Mouse (Mus musculus) cerebellum, postnatal 14 days (tissue): ENCODE data around the gene Vmn1r202.
"Not testable (repeated sequence)": the region's sequence is repeated elsewhere in the genome, so short reads cannot be mapped to it uniquely, and the experiment has no call there.

ENCODE experiments used
- DNase-seq, 2 experiments: peaks; one replicate each; pipeline ENCODE4 v3.0.0; 2021; ENCODE audit warnings: mixed read lengths in 2 of 2

The Vmn1r202 gene

DNA sequence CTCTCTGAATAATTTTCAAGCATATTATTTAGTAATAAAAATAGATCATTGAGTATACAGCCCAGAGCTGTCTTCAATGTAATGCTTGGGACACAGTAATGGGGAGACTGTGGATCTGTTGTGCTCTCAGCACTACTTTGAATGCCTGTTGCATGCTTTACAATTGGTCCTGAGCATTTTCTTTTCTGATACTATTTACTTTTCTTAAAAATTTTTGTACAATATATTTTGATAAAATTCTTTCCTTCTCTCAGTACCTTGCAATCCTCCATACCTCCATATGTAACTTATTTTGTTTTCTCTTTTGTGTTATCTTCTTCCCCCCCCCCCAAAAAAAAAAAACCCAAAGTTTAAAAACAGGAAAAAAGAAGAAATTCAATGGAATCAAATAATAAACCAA, at the start of gene Vmn1r202:
Gene Vmn1r202 (minus strand): TSS at position 101 of the 400 bp plus-strand sequence.
- no peak for DNase-seq

DNA sequence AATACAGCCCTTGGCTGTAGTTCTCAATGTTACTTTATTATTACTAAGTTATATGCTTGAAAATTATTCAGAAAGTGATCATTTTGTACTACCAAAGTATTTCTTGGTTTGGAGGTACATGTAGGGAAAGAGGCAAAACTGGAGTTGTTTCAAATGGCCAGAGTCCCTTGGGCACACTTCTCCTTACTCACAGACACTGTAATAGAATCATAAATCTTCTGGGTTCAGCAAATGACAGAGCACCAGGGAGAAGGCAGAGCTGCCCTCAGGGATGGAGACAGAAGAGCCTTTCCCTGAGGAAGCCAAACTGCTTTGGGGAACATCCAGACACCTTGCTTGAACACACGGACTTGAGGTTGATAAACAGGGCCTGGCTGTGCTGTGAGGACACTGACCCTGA, 47.7 kb upstream of the Vmn1r202 start, which contains the start of gene Vmn1r204:
Gene Vmn1r204 (plus strand): TSS at position 301 of the 400 bp plus-strand sequence.
- not testable (repeated sequence) for DNase-seq

DNA sequence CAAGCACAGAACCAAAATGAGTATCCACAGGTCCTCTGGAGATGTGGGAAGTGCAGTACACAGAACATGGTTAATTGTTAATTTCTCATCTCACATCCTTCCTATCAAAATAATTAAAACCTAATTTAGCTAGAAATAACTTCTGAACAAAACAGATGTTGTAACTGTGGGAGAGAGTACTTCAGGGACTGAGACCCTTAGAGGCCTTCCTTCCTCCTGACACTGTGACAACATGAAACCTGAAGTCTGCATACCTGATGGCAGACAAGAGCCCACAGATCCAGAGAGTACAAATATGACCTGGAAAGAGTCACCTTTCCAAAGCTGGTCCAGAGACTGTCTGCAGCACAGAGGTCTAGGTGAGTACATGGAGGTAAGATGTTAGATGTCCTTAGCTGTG, 12.6 kb upstream of the Vmn1r202 start, which contains the start of gene Vmn1r203:
Gene Vmn1r203 (plus strand): TSS at position 301 of the 400 bp plus-strand sequence.
- DNase-seq: no peak

DNA sequence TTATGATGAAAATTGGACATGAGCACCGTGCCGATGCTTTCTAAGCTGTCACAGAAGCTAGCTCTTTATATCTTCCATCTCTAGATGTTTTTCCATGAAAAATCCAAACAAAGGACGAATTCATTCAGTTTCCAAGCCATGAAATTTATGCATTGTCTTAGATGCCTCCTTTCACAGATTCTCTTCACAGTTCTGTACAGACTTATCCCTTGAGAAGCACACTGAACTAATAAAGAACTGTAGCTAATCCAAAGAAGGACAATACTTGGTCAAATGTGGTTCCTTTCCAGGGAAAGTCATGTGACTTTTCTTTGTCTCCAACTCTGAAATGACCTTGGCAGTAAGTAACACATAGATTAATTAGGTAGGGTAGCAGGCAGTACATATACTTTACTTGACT, 2.8 kb downstream of the Vmn1r202 start:
- no peak for DNase-seq

DNA sequence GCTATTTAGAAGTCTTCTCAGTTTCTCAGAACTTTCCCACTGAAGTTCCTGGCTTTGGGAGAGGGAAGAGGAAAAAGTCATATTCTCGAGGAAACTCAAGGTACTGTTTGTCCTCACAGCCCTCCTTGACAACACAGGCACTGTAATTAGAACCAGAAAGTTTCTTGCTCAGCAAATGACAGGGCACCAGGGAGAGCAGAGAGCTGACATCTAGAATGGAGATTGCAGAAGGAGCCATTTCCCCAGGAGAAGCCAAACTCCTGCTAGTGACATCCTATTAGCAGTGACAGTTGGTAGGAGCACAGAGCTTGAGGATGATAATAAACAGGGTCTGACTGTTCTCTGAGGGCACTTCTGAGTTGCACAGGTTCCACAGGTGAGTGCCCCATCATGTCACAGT, 33.6 kb downstream of the Vmn1r202 start, which contains the start of gene Vmn1r201:
Gene Vmn1r201 (plus strand): TSS at position 301 of the 400 bp plus-strand sequence.
- DNase-seq: no peak

DNA sequence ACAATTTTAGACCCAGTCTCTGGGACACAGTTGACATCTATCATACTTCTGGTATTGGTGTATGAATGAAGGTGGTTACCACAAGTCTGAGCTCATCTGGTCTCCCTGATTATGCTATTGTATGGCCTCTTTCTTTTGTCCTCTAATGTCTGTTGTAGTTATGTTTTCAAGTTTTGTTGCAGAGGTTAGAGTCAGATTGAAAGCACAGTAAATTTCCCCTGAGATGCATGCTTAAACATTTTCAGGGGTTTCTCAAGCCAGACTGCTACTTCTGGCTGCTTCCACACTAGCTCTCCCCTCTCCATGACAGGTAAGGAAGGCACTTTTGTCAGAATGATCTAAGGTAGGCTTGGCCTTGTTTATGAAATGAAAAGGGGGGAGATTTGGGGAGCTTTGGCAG, 50.0 kb downstream of the Vmn1r202 start:
- no peak for DNase-seq
